Comparison of ENCODE assay signal across 19 mouse cellular contexts in the genomic region with DNA sequence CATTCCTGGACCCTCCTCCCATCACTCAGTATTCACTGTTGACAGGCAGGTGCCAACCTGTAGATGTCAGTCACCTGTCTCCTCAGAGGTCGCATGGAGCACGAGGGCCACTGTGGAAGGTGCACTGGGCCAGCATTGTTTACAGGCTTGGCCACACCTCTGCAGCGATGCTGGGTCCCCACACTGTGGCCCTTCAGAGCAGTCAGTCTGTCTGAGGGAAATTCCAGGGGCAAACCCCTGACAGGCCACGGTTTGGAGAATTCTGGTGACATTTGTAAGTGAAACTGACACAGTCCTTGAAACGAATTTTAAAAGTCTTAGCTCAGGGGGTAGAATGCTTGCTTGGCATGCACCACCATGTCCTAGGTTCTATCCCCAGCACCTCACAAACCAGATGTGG. TPM values are rescaled to one million over a fixed set of nuclear protein-coding genes. Genes with fewer than 3 reads are reported as not detected.
DNase-seq lines count a peak whose midpoint lies in the region; ATAC-seq and TF ChIP-seq lines count a peak whose summit lies in the region.
"Had no signal": no experiment of that assay in that cellular context is flagged by ENCODE, and none has a peak within 500 bp of the region (broad histone marks: within the 10 kb centered on the region; RNA-seq: fewer than 3 reads in every experiment).

No protein-coding gene starts in this region.

- no peak for TF ChIP-seq RAD21 in CH12.LX (IDR thresholded peaks at IDR 0.05; ENCODE audit: low read depth, low read length)

- H3K9me3 ChIP-seq in neural tube, embryonic 12.5 days: no peaks in the 10 kb centered on the region
- no peaks in the 10 kb centered on the region for H3K9me3 ChIP-seq in neural tube, embryonic 15.5 days (replicated peaks)
- H3K9me3 ChIP-seq in CH12.LX (replicated peaks; ENCODE audit: low read length): no peaks in the 10 kb centered on the region
- no peaks in the 10 kb centered on the region for H3K9me3 ChIP-seq in forebrain, embryonic 16.5 days (ENCODE audit: control insufficient read depth, low read length)
- H3K9me3 ChIP-seq: embryonic facial prominence, embryonic 12.5 days; forebrain, embryonic 15.5 days had no signal

- 0 out of 2 replicates have a peak, but pooled peaks have one; percentile 9 for ATAC-seq in neural tube, embryonic 12.5 days (ENCODE audit: low FRiP score, low read depth)
- no peak; the same call in 1 of the 2 replicates for ATAC-seq in neural tube, embryonic 15.5 days (ENCODE audit: low FRiP score)
- no peak for ATAC-seq in forebrain, embryonic 16.5 days
- no peak for ATAC-seq in megakaryocyte-erythroid progenitor cell, adult 5-6 weeks (replicated peaks; ENCODE audit: low FRiP score, low TSS enrichment, poor library complexity, severe bottlenecking)
- ATAC-seq: forebrain, embryonic 15.5 days; hindbrain, embryonic 16.5 days; intestine, embryonic 16.5 days had no signal

- in situ Hi-C loops in CH12.LX (cut with MboI; ENCODE audit: low pct_ligation_motif_present, low pct_unique_long_range_greater_than_20kb, low sequenced_read_pairs): no loop called here

- H3K79me2 ChIP-seq in CH12.LX (replicated peaks; ENCODE audit: control insufficient read depth, extremely low read depth, insufficient read depth, poor library complexity, severe bottlenecking): no peaks in the 10 kb centered on the region; the same call in 1 of the 2 replicates

- no peaks in the 10 kb centered on the region for H3K27me3 ChIP-seq in neural tube, embryonic 12.5 days (replicated peaks)
- no peaks in the 10 kb centered on the region for H3K27me3 ChIP-seq in neural tube, embryonic 15.5 days (replicated peaks)
- no peaks in the 10 kb centered on the region for H3K27me3 ChIP-seq in CH12.LX (replicated peaks)
- H3K27me3 ChIP-seq in splenic B cell, adult 2 months (ENCODE audit: control insufficient read depth, insufficient read depth, low read length, poor library complexity, severe bottlenecking): no peaks in the 10 kb centered on the region
- no peaks in the 10 kb centered on the region for H3K27me3 ChIP-seq in forebrain, embryonic 16.5 days (replicated peaks; ENCODE audit: control insufficient read depth, insufficient read depth, low read length)
- H3K27me3 ChIP-seq: embryonic facial prominence, embryonic 12.5 days; forebrain, embryonic 15.5 days had no signal

- WGBS in neural tube, embryonic 12.5 days: 92% methylated on average over 5 of the region's 5 CpGs
- WGBS in neural tube, embryonic 15.5 days: 88% methylated on average over 5 of the region's 5 CpGs
- 82% methylated on average over 5 of the region's 5 CpGs for WGBS in forebrain, embryonic 16.5 days

- peak; percentile 31 to 51 for DNase-seq in B cell, adult 2 months
- DNase-seq in CH12.LX (ENCODE audit: extremely low read depth): peak; percentile 50
- peak; percentile 51 for DNase-seq in splenic B cell, adult 2 months (ENCODE audit: low read depth, low spot score)
- DNase-seq: adrenal gland, postnatal 10 days; cerebellum, adult 11 months; cerebellum, adult 8-10 months; cerebellum, postnatal 14 days; gastrocnemius, postnatal 10 days; heart, adult 2 months; heart, postnatal 36 days had no signal

- dilution Hi-C loops in CH12.LX (cut with MboI; ENCODE audit: extremely low pct_ligation_motif_present, extremely low pct_unique_long_range_greater_than_20kb, low sequenced_read_pairs): no loop called here

- TF ChIP-seq POLR2A in CH12.LX (IDR thresholded peaks at IDR 0.05; ENCODE audit: low read depth, low read length): no peak

- H3K27ac ChIP-seq in neural tube, embryonic 12.5 days: no peak overlapping the region
- no peak overlapping the region for H3K27ac ChIP-seq in neural tube, embryonic 15.5 days (replicated peaks)
- H3K27ac ChIP-seq in CH12.LX (ENCODE audit: insufficient read depth, low read depth): peak overlapping the region; percentile 74
- no peak overlapping the region for H3K27ac ChIP-seq in forebrain, embryonic 16.5 days (ENCODE audit: low read length)
- H3K27ac ChIP-seq: embryonic facial prominence, embryonic 12.5 days; forebrain, embryonic 15.5 days; heart, adult 2 months had no signal

- H3K4me2 ChIP-seq in neural tube, embryonic 12.5 days (replicated peaks): no peak overlapping the region
- no peak overlapping the region for H3K4me2 ChIP-seq in neural tube, embryonic 15.5 days
- H3K4me2 ChIP-seq in CH12.LX (ENCODE audit: insufficient read depth, low read depth, poor library complexity, severe bottlenecking): peak overlapping the region; percentile 10
- no peak overlapping the region for H3K4me2 ChIP-seq in forebrain, embryonic 16.5 days (ENCODE audit: low read length)
- H3K4me2 ChIP-seq: embryonic facial prominence, embryonic 12.5 days; forebrain, embryonic 15.5 days; heart, embryonic 11.5 days had no signal

- TF ChIP-seq CTCF in CH12.LX (conservative IDR thresholded peaks at IDR 0.05 in 1 of 2, IDR thresholded peaks at IDR 0.05 in 1 of 2; ENCODE audit: low read depth in 2 of 2, low read length in 2 of 2): no peak

- H3K36me3 ChIP-seq in neural tube, embryonic 12.5 days: peaks cover 12% of the 10 kb centered on the region; the same call in 1 of the 2 replicates
- no peaks in the 10 kb centered on the region for H3K36me3 ChIP-seq in neural tube, embryonic 15.5 days
- H3K36me3 ChIP-seq in CH12.LX (replicated peaks in 1 of 2; ENCODE audit: control insufficient read depth in 1 of 2, insufficient read depth in 1 of 2, low read length in 1 of 2): peaks cover 19 to 47% of the 10 kb centered on the region in 2 experiments
- peaks cover 16% of the 10 kb centered on the region for H3K36me3 ChIP-seq in splenic B cell, adult 2 months (ENCODE audit: control insufficient read depth, insufficient read depth, low read length, poor library complexity, severe bottlenecking)
- H3K36me3 ChIP-seq in forebrain, embryonic 16.5 days (ENCODE audit: control insufficient read depth, insufficient read depth): no peaks in the 10 kb centered on the region
- H3K36me3 ChIP-seq: forebrain, embryonic 15.5 days had no signal

- H3K4me1 ChIP-seq in neural tube, embryonic 12.5 days: no peaks in the 10 kb centered on the region
- H3K4me1 ChIP-seq in neural tube, embryonic 15.5 days: peaks cover 8% of the 10 kb centered on the region; the same call in 1 of the 2 replicates
- peaks cover 28 to 58% of the 10 kb centered on the region in 2 experiments for H3K4me1 ChIP-seq in CH12.LX (ENCODE audit: control insufficient read depth in 1 of 2, insufficient read depth in 2 of 2)
- peaks cover 3% of the 10 kb centered on the region; the same call in 1 of the 2 replicates for H3K4me1 ChIP-seq in forebrain, embryonic 16.5 days (replicated peaks; ENCODE audit: control insufficient read depth, insufficient read depth, low read length)
- H3K4me1 ChIP-seq: embryonic facial prominence, embryonic 12.5 days; forebrain, embryonic 15.5 days had no signal

- TF ChIP-seq EP300 in CH12.LX (IDR thresholded peaks at IDR 0.05; ENCODE audit: low read length): peak; percentile 40; the same call in 1 of the 2 replicates

- no peak overlapping the region for H3K9ac ChIP-seq in neural tube, embryonic 12.5 days
- H3K9ac ChIP-seq in neural tube, embryonic 15.5 days (replicated peaks): no peak overlapping the region
- no peak overlapping the region for H3K9ac ChIP-seq in CH12.LX (ENCODE audit: insufficient read depth, low read depth)
- H3K9ac ChIP-seq in forebrain, embryonic 16.5 days (replicated peaks; ENCODE audit: low read depth, low read length): no peak overlapping the region
- H3K9ac ChIP-seq: embryonic facial prominence, embryonic 12.5 days; forebrain, embryonic 15.5 days had no signal

- no peak overlapping the region for H3K4me3 ChIP-seq in neural tube, embryonic 12.5 days
- no peak overlapping the region for H3K4me3 ChIP-seq in neural tube, embryonic 15.5 days (replicated peaks)
- peak overlapping the region in 1 of 3 experiments; percentile 6 for H3K4me3 ChIP-seq in CH12.LX (replicated peaks in 1 of 3; ENCODE audit: low read depth in 2 of 3, low read length in 2 of 3, poor library complexity in 1 of 3)
- H3K4me3 ChIP-seq in forebrain, embryonic 16.5 days (replicated peaks; ENCODE audit: low read length): no peak overlapping the region
- H3K4me3 ChIP-seq: embryonic facial prominence, embryonic 12.5 days; forebrain, embryonic 15.5 days; heart, adult 2 months had no signal

TF ChIP-seq in CH12.LX, 34 proteins besides CTCF, POLR2A, EP300 and RAD21 (continues in another document):
- TF ChIP-seq MYC (IDR thresholded peaks at IDR 0.05; ENCODE audit: low read depth, low read length) (0 out of 2 replicates have a peak, but pooled peaks have one; percentile 14), PAX5 (IDR thresholded peaks at IDR 0.05; ENCODE audit: low read length) (no peak), TBP (conservative IDR thresholded peaks at IDR 0.05; ENCODE audit: low read depth, low read length) (0 out of 2 replicates have a peak, but pooled peaks have one; percentile 42), NRF1 (IDR thresholded peaks at IDR 0.05; ENCODE audit: low read depth, low read length) (no peak), MAFK (IDR thresholded peaks at IDR 0.05; ENCODE audit: insufficient replicate concordance, low read length) (no peak), GABPA (IDR thresholded peaks at IDR 0.05; ENCODE audit: insufficient replicate concordance, low read depth, low read length) (no peak), USF2 (conservative IDR thresholded peaks at IDR 0.05; ENCODE audit: low read depth, low read length) (no peak), HCFC1 (IDR thresholded peaks at IDR 0.05; ENCODE audit: low read depth, low read length) (no peak)

RNA-seq across cellular contexts. Expression of gene Cmtm7, which starts 21.3 kb away (rescaled TPM):
- polyA plus RNA-seq in neural tube, embryonic 12.5 days (2016; fragmentation: Nextera tagmentation; extraction: Ambion mirVana): 37.0 and 44.8 TPM in 2 replicates
- polyA plus RNA-seq in neural tube, embryonic 15.5 days (2015; fragmentation: Nextera tagmentation; extraction: Ambion mirVana): 13.0 and 71.4 TPM in 2 replicates
- total RNA-seq in CH12.LX (2012; rRNA removed) (73.1 and 80.8 TPM in 2 replicates), CH12.LX (2014; rRNA removed) (37.6 and 46.0 TPM in 2 replicates)
- polyA plus RNA-seq in CH12.LX (2012; ENCODE audit: insufficient read length, low read depth): 38.2 and 45.5 TPM in 2 replicates
- 13.9 and 14.6 TPM in 2 replicates for polyA plus RNA-seq in forebrain, embryonic 16.5 days (2015; fragmentation: Nextera tagmentation; extraction: Ambion mirVana)
- total RNA-seq in megakaryocyte-erythroid progenitor cell, adult 5-6 weeks (2014; fragmentation: Nextera tagmentation): 189 and 199 TPM in 2 replicates
- 144 and 195 TPM in 2 replicates for total RNA-seq in megakaryocyte-erythroid progenitor cell, adult 5-6 weeks (2017)

RNA-seq across cellular contexts. Expression of gene Cmtm6, which starts 29.4 kb away (rescaled TPM):
- 22.3 and 24.6 TPM in 2 replicates for polyA plus RNA-seq in neural tube, embryonic 12.5 days (2016; fragmentation: Nextera tagmentation; extraction: Ambion mirVana)
- 17.9 and 29.2 TPM in 2 replicates for polyA plus RNA-seq in neural tube, embryonic 15.5 days (2015; fragmentation: Nextera tagmentation; extraction: Ambion mirVana)
- total RNA-seq in CH12.LX (2012; rRNA removed) (30.1 and 31.9 TPM in 2 replicates), CH12.LX (2014; rRNA removed) (39.2 and 39.5 TPM in 2 replicates)
- polyA plus RNA-seq in CH12.LX (2012; ENCODE audit: insufficient read length, low read depth): 38.0 and 38.5 TPM in 2 replicates
- 23.2 and 30.2 TPM in 2 replicates for polyA plus RNA-seq in forebrain, embryonic 16.5 days (2015; fragmentation: Nextera tagmentation; extraction: Ambion mirVana)
- total RNA-seq in megakaryocyte-erythroid progenitor cell, adult 5-6 weeks (2014; fragmentation: Nextera tagmentation): 21.3 and 22.7 TPM in 2 replicates
- total RNA-seq in megakaryocyte-erythroid progenitor cell, adult 5-6 weeks (2017): 38.9 and 41.3 TPM in 2 replicates
